Mouse (Mus musculus) CH12.LX (cell line): ENCODE data around the gene Exoc6. TPM values are rescaled to one million over a fixed set of nuclear protein-coding genes. Genes with fewer than 3 reads are reported as not detected.

ENCODE experiments used
- DNase-seq: peaks from one replicate; pipeline ENCODE4 v3.0.0-alpha.2; 2013; ENCODE audit errors: extremely low read depth
- H3K27ac ChIP-seq: 2 replicates; pipeline ENCODE4 v1.5.1; 2012; ENCODE audit warnings: low read depth, mild to moderate bottlenecking, control low read depth, moderate library complexity; ENCODE audit not compliant: insufficient read depth
- H3K27me3 ChIP-seq: replicated peaks from 2 replicates; pipeline ENCODE3; 2012; ENCODE audit warnings: inconsistent platforms
- H3K36me3 ChIP-seq, 2 experiments: replicated peaks in 1 of 2; 2 replicates each; pipeline versions ENCODE3 to v1.6.1; 2012; ENCODE audit warnings: inconsistent platforms in 1 of 2, low read length in 1 of 2, mild to moderate bottlenecking in 1 of 2, mixed read lengths in 1 of 2, moderate library complexity in 1 of 2; ENCODE audit not compliant: control insufficient read depth in 1 of 2, insufficient read depth in 1 of 2
- H3K4me1 ChIP-seq, 2 experiments: 2 replicates each; pipeline ENCODE4 v1.6.1; 2012; ENCODE audit warnings: inconsistent platforms in 1 of 2, moderate library complexity in 1 of 2; ENCODE audit not compliant: insufficient read depth in 2 of 2, control insufficient read depth in 1 of 2
- H3K4me2 ChIP-seq: 2 replicates; pipeline ENCODE4 v1.6.1; 2012; ENCODE audit warnings: low read depth, mild to moderate bottlenecking, control low read depth; ENCODE audit not compliant: poor library complexity, insufficient read depth, severe bottlenecking
- H3K4me3 ChIP-seq, 3 experiments: fragments of 150-350 bp in 1 of 3; sonication (generic) in 1 of 3; replicated peaks in 1 of 3; 2 replicates each; pipeline versions ENCODE3 to v1.5.1; 2011 to 2012; ENCODE audit warnings: low read depth in 2 of 3, low read length in 2 of 3, mild to moderate bottlenecking in 2 of 3, moderate library complexity in 2 of 3, control low read depth in 1 of 3, improper control_type of control experiment in 1 of 3, inconsistent platforms in 1 of 3, mixed read lengths in 1 of 3; ENCODE audit not compliant: poor library complexity in 1 of 3
- H3K79me2 ChIP-seq: replicated peaks from 2 replicates; pipeline ENCODE4 v1.6.1; 2012; ENCODE audit warnings: mild to moderate bottlenecking, moderate library complexity; ENCODE audit not compliant: control insufficient read depth, poor library complexity, insufficient read depth, severe bottlenecking; ENCODE audit errors: extremely low read depth
- H3K9ac ChIP-seq: 2 replicates; pipeline ENCODE4 v1.6.1; 2012; ENCODE audit warnings: low read depth, mild to moderate bottlenecking, control low read depth, moderate library complexity; ENCODE audit not compliant: insufficient read depth
- H3K9me3 ChIP-seq: replicated peaks from 2 replicates; pipeline ENCODE3; 2012; ENCODE audit warnings: low read length, inconsistent platforms, mixed read lengths
- CHD1 ChIP-seq: IDR thresholded peaks from 2 replicates; pipeline ENCODE4 v1.6.1; 2012; ENCODE audit warnings: low read depth, low read length, improper control_type of control experiment, inconsistent platforms
- CHD2 ChIP-seq: IDR thresholded peaks from 2 replicates; pipeline ENCODE4 v1.6.1; 2011; ENCODE audit warnings: low read length, improper control_type of control experiment
- CTCF ChIP-seq, 2 experiments: IDR thresholded peaks in 1 of 2; conservative IDR thresholded peaks in 1 of 2; 2 replicates each; pipeline ENCODE4 v1.5.1; 2011 to 2012; ENCODE audit warnings: low read depth in 2 of 2, low read length in 2 of 2, improper control_type of control experiment in 1 of 2, inconsistent platforms in 1 of 2, mild to moderate bottlenecking in 1 of 2, moderate library complexity in 1 of 2
- E2F4 ChIP-seq: IDR thresholded peaks from 2 replicates; pipeline ENCODE4 v1.6.1; 2011; ENCODE audit warnings: low read depth, low read length, improper control_type of control experiment; ENCODE audit not compliant: insufficient replicate concordance
- EP300 ChIP-seq: IDR thresholded peaks from 2 replicates; pipeline ENCODE4 v1.6.1; 2011; ENCODE audit warnings: low read length, improper control_type of control experiment
- ETS1 ChIP-seq: conservative IDR thresholded peaks from 2 replicates; pipeline ENCODE4 v1.6.1; 2012; ENCODE audit warnings: low read depth, mild to moderate bottlenecking, inconsistent platforms, low read length, improper control_type of control experiment, moderate library complexity
- IRF4 ChIP-seq: IDR thresholded peaks from 2 replicates; pipeline ENCODE4 v1.6.1; 2014; ENCODE audit warnings: low read depth, mild to moderate bottlenecking, inconsistent platforms, low read length, improper control_type of control experiment
- JUN ChIP-seq: IDR thresholded peaks from 2 replicates; pipeline ENCODE4 v1.6.1; 2011; ENCODE audit warnings: low read depth, mild to moderate bottlenecking, low read length, improper control_type of control experiment, moderate library complexity; ENCODE audit not compliant: insufficient read depth
- JUND ChIP-seq: conservative IDR thresholded peaks from 2 replicates; pipeline ENCODE4 v1.6.1; 2011; ENCODE audit warnings: low read depth, low read length, improper control_type of control experiment
- KAT2A ChIP-seq: IDR thresholded peaks from 2 replicates; pipeline ENCODE4 v1.6.1; 2012; ENCODE audit warnings: low read length, improper control_type of control experiment, inconsistent platforms; ENCODE audit not compliant: insufficient replicate concordance
- MAZ ChIP-seq: IDR thresholded peaks from 2 replicates; pipeline ENCODE4 v1.6.1; 2012; ENCODE audit warnings: low read depth, mild to moderate bottlenecking, inconsistent platforms, low read length, improper control_type of control experiment, moderate library complexity
- MEF2A ChIP-seq: IDR thresholded peaks from 2 replicates; pipeline ENCODE4 v1.6.1; 2014; ENCODE audit warnings: low read depth, mild to moderate bottlenecking, inconsistent platforms, low read length, improper control_type of control experiment, borderline replicate concordance
- NELFE ChIP-seq: IDR thresholded peaks from 2 replicates; pipeline ENCODE4 v1.6.1; 2011; ENCODE audit warnings: low read depth, low read length, improper control_type of control experiment
- PAX5 ChIP-seq: IDR thresholded peaks from 2 replicates; pipeline ENCODE4 v1.6.1; 2012; ENCODE audit warnings: low read length, inconsistent platforms, mixed read lengths
- POLR2AphosphoS2 ChIP-seq: IDR thresholded peaks from 2 replicates; pipeline ENCODE4 v1.6.1; 2011; ENCODE audit warnings: low read depth, low read length, improper control_type of control experiment
- RAD21 ChIP-seq: IDR thresholded peaks from 2 replicates; pipeline ENCODE4 v1.6.1; 2011; ENCODE audit warnings: low read depth, mild to moderate bottlenecking, low read length, improper control_type of control experiment, moderate library complexity
- RCOR1 ChIP-seq: conservative IDR thresholded peaks from 2 replicates; pipeline ENCODE4 v1.6.1; 2012; ENCODE audit warnings: low read depth, mild to moderate bottlenecking, inconsistent platforms, low read length, improper control_type of control experiment
- SMC3 ChIP-seq: IDR thresholded peaks from 2 replicates; pipeline ENCODE4 v1.6.1; 2011; ENCODE audit warnings: low read depth, low read length, improper control_type of control experiment
- TBP ChIP-seq: conservative IDR thresholded peaks from 2 replicates; pipeline ENCODE4 v1.6.1; 2011; ENCODE audit warnings: low read depth, low read length, improper control_type of control experiment
- USF2 ChIP-seq: conservative IDR thresholded peaks from 2 replicates; pipeline ENCODE4 v1.6.1; 2011; ENCODE audit warnings: low read depth, low read length, improper control_type of control experiment
- ZMIZ1 ChIP-seq: IDR thresholded peaks from 2 replicates; pipeline ENCODE4 v1.6.1; 2012; ENCODE audit warnings: low read depth, mild to moderate bottlenecking, inconsistent platforms, low read length, improper control_type of control experiment
- dilution Hi-C: fragments of 300-500 bp; cut with MboI; formaldehyde crosslinking; loops from 2 replicates; pipeline ENCODE4 v1.14.3; 2020; ENCODE audit warnings: low sequenced_read_pairs; ENCODE audit not compliant: extremely low pct_unique_long_range_greater_than_20kb, extremely low pct_ligation_motif_present
- in situ Hi-C: fragments of 300-500 bp; cut with MboI; formaldehyde crosslinking; loops from 3 replicates; pipeline ENCODE4 v1.14.3; 2019; ENCODE audit warnings: low sequenced_read_pairs, low pct_ligation_motif_present, low pct_unique_long_range_greater_than_20kb, mixed read lengths
- polyA plus RNA-seq: library from polyadenylated mRNA; unstranded; fragments of >175 nt; gene quantifications from 2 replicates; pipeline ENCODE4 v1.2.1, GENCODE M21; 2012; ENCODE audit warnings: low read depth; ENCODE audit not compliant: insufficient read length
- total RNA-seq, 2 experiments: library from RNA; depleted of rRNA; stranded (reverse); fragments of 300-350 nt in 1 of 2; fragments of >200 nt in 1 of 2; gene quantifications; 2 replicates each; pipeline ENCODE4 v1.2.3; 2012 to 2014

Exoc6 gene
- total and polyA plus RNA-seq, 3 experiments: 8.0 to 18.5 (median 12.1) TPM

DNA sequence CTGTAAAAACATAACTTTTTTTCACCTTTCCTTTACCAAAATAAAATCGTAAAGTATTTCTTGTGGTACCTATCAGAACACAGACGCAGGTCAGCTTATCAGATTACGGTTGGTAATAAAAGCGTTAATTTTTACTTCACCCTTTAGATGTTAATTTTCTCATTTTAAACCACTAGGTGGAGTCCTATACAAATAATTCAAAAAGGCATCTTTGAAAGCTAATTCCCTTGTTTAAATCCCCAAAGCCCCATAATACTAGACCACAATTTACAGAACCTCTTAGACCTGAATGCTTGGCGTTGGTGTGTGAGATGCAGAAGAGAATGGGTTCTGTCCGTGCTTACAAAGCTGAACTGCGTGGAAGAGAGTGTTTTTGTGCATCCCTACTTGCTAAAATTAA lies 15.6 kb downstream of the Exoc6 start:
- H3K4me3 ChIP-seq: no peak overlapping the region
- H3K4me1 ChIP-seq: peaks cover 0 to 12% of the 10 kb centered on the region in 2 experiments; a peak in 2 of 4 replicates
- no peak for DNase-seq
- dilution Hi-C loops: no loop called here
- no peak overlapping the region for H3K4me2 ChIP-seq
- no peaks in the 10 kb centered on the region for H3K36me3 ChIP-seq
- H3K79me2 ChIP-seq: no peaks in the 10 kb centered on the region
- in situ Hi-C loops: no loop called here
- no peaks in the 10 kb centered on the region for H3K9me3 ChIP-seq
- H3K27ac ChIP-seq: no peak overlapping the region
- H3K9ac ChIP-seq: no peak overlapping the region
- no peaks in the 10 kb centered on the region for H3K27me3 ChIP-seq
- TF ChIP-seq CHD1: no peak
- no peak for TF ChIP-seq E2F4
- TF ChIP-seq RCOR1: no peak
- no peak for TF ChIP-seq IRF4
- TF ChIP-seq NELFE: no peak
- TF ChIP-seq USF2: no peak
- TF ChIP-seq MEF2A: no peak
- TF ChIP-seq CTCF (conservative IDR thresholded peaks at IDR 0.05 in 1 of 2, IDR thresholded peaks at IDR 0.05 in 1 of 2; ENCODE audit: low read depth in 2 of 2, low read length in 2 of 2): peak in 1 of 2 experiments; percentile 63; a peak in 2 of 4 replicates
- TF ChIP-seq PAX5: no peak
- peak; percentile 63 for TF ChIP-seq RAD21
- TF ChIP-seq SMC3: peak; percentile 31; the same call in 1 of the 2 replicates
- TF ChIP-seq EP300: no peak
- TF ChIP-seq JUND: 0 out of 2 replicates have a peak, but pooled peaks have one; percentile 6
- TF ChIP-seq JUN: no peak
- TF ChIP-seq, all 38 proteins: peak for 4

DNA sequence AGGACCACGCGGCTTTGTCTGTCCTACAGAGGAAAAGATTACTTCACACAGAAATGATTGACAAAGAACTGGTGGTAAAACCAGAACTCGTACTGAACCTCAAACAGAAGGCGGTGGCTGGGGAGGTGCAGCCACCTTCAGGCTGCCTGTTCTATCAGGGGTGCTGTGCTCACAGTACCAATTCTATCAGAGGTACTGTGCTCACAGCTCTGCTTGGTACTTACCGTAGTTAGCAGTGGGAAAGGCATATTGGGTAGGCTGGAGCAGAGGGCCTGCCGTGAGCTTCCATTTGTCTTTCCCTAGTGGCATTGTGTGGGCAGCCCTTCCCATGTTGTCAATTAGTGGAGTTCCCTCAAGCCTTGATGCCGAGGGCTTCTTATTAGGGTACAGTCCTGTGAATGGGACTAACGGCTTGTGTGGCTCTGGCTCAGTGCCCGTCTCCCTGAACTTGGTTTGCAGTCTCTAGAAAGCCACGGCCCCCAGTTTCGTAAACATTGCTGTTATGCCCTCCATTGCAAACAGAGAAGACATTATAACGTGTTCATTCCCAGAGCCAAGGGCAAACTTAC lies 19.1 kb downstream of the Exoc6 start:
- dilution Hi-C loops: no loop called here
- peaks cover 0 to 4% of the 10 kb centered on the region in 2 experiments; a peak in 1 of 4 replicates for H3K4me1 ChIP-seq
- TF ChIP-seq TBP: no peak
- TF ChIP-seq ETS1: no peak
- no peak for TF ChIP-seq CHD2
- no peak for TF ChIP-seq MAZ
- no peak for TF ChIP-seq NELFE
- TF ChIP-seq POLR2AphosphoS2: no peak
- TF ChIP-seq USF2: no peak
- no peak for TF ChIP-seq ZMIZ1
- no peak for TF ChIP-seq KAT2A
- H3K9ac ChIP-seq: no peak overlapping the region
- DNase-seq: no peak
- H3K36me3 ChIP-seq: peaks cover 0 to 19% of the 10 kb centered on the region in 2 experiments
- H3K4me3 ChIP-seq: no peak overlapping the region
- H3K79me2 ChIP-seq: no peaks in the 10 kb centered on the region
- H3K27me3 ChIP-seq: no peaks in the 10 kb centered on the region
- no peak overlapping the region for H3K4me2 ChIP-seq
- H3K27ac ChIP-seq: no peak overlapping the region
- no peaks in the 10 kb centered on the region for H3K9me3 ChIP-seq
- in situ Hi-C loops: no loop called here
